Mouse (Mus musculus): Measurements from ENCODE around the gene Wwp2. TPM values are rescaled to one million over a fixed set of nuclear protein-coding genes. Genes with fewer than 3 reads are reported as not detected.
A peak's percentile ranks its signal among the peaks of the same experiment; 100 is the strongest.

Wwp2 gene
- polyA plus RNA-seq, 1 experiment from 2014 or later = 44.8 TPM

GRCm38 (mm10) chr8:107448382-107448889 is 12.3 kb downstream of the Wwp2 start:
- Histone ChIP-seq H3K4me3 (ENCODE audit: low read length) (no peak overlapping the region), H3K9me3 (ENCODE audit: low read length) (no peaks in the 10 kb centered on the region), H3K27me3 (ENCODE audit: insufficient read depth, low read length) (no peaks in the 10 kb centered on the region), H3K36me3 (ENCODE audit: insufficient read depth, low read length) (peaks cover 2% of the 10 kb centered on the region; the same call in 1 of the 2 replicates), H3K27ac (ENCODE audit: low read length) (no peak overlapping the region), H3K9ac (replicated peaks; ENCODE audit: low read length) (no peak overlapping the region), H3K4me1 (ENCODE audit: insufficient read depth, low read length) (peaks cover 6% of the 10 kb centered on the region; the same call in 1 of the 2 replicates), H3K4me2 (replicated peaks; ENCODE audit: low read depth, low read length) (no peak overlapping the region)
- ATAC-seq (ENCODE audit: low FRiP score, low TSS enrichment) = no peak
- WGBS = 75% methylated on average over 4 of the region's 4 CpGs

- peaks cover 6% of the 10 kb centered on the region; the same call in 1 of the 2 replicates for H3K4me1 ChIP-seq (ENCODE audit: insufficient read depth, low read length)
- no peaks in the 10 kb centered on the region for H3K27me3 ChIP-seq (ENCODE audit: insufficient read depth, low read length)
- peaks cover 4% of the 10 kb centered on the region; the same call in 1 of the 2 replicates for H3K36me3 ChIP-seq (ENCODE audit: insufficient read depth, low read length)
- ATAC-seq (ENCODE audit: low FRiP score, low TSS enrichment) = no peak
- no peak overlapping the region for H3K4me3 ChIP-seq (ENCODE audit: low read length)
- 42% methylated on average over 8 of the region's 8 CpGs for WGBS
- H3K27ac ChIP-seq (ENCODE audit: low read length) = no peak overlapping the region
- no peaks in the 10 kb centered on the region for H3K9me3 ChIP-seq (ENCODE audit: low read length)
- H3K4me2 ChIP-seq (replicated peaks; ENCODE audit: low read depth, low read length) = no peak overlapping the region
- H3K9ac ChIP-seq (replicated peaks; ENCODE audit: low read length) = no peak overlapping the region
Observed at GRCm38 (mm10) chr8:107449130-107449529, 13.0 kb downstream of the Wwp2 start.

GRCm38 (mm10) chr8:107449655-107450054 is 13.5 kb downstream of the Wwp2 start:
- Histone ChIP-seq H3K9ac (replicated peaks; ENCODE audit: low read length) (no peak overlapping the region), H3K36me3 (ENCODE audit: insufficient read depth, low read length) (peaks cover 4% of the 10 kb centered on the region; the same call in 1 of the 2 replicates), H3K27ac (ENCODE audit: low read length) (no peak overlapping the region), H3K4me1 (ENCODE audit: insufficient read depth, low read length) (peaks cover 6% of the 10 kb centered on the region; the same call in 1 of the 2 replicates), H3K4me2 (replicated peaks; ENCODE audit: low read depth, low read length) (no peak overlapping the region), H3K27me3 (ENCODE audit: insufficient read depth, low read length) (no peaks in the 10 kb centered on the region), H3K4me3 (ENCODE audit: low read length) (no peak overlapping the region), H3K9me3 (ENCODE audit: low read length) (no peaks in the 10 kb centered on the region)
- WGBS = 64% methylated on average over 6 of the region's 6 CpGs
- ATAC-seq (ENCODE audit: low FRiP score, low TSS enrichment) = no peak

- H3K27ac ChIP-seq (ENCODE audit: low read length) = no peak overlapping the region
- H3K36me3 ChIP-seq (ENCODE audit: insufficient read depth, low read length) = peaks cover 4% of the 10 kb centered on the region; the same call in 1 of the 2 replicates
- H3K27me3 ChIP-seq (ENCODE audit: insufficient read depth, low read length) = no peaks in the 10 kb centered on the region
- H3K4me1 ChIP-seq (ENCODE audit: insufficient read depth, low read length) = peaks cover 6% of the 10 kb centered on the region; the same call in 1 of the 2 replicates
- no peak for ATAC-seq (ENCODE audit: low FRiP score, low TSS enrichment)
- H3K4me3 ChIP-seq (ENCODE audit: low read length) = no peak overlapping the region
- WGBS = 86% methylated on average over 13 of the region's 13 CpGs
- H3K4me2 ChIP-seq (replicated peaks; ENCODE audit: low read depth, low read length) = no peak overlapping the region
- no peaks in the 10 kb centered on the region for H3K9me3 ChIP-seq (ENCODE audit: low read length)
- H3K9ac ChIP-seq (replicated peaks; ENCODE audit: low read length) = no peak overlapping the region
Observed at GRCm38 (mm10) chr8:107451414-107452066, 15.4 kb downstream of the Wwp2 start.

- H3K27ac ChIP-seq (ENCODE audit: low read length) = peak overlapping the region; percentile 67
- H3K9me3 ChIP-seq (ENCODE audit: low read length) = no peaks in the 10 kb centered on the region
- WGBS = 84% methylated on average over 11 of the region's 11 CpGs
- no peak overlapping the region for H3K9ac ChIP-seq (replicated peaks; ENCODE audit: low read length)
- ATAC-seq (ENCODE audit: low FRiP score, low TSS enrichment) = peak; percentile 77
- no peak overlapping the region for H3K4me3 ChIP-seq (ENCODE audit: low read length)
- peaks cover 6% of the 10 kb centered on the region; the same call in 1 of the 2 replicates for H3K4me1 ChIP-seq (ENCODE audit: insufficient read depth, low read length)
- no peak overlapping the region for H3K4me2 ChIP-seq (replicated peaks; ENCODE audit: low read depth, low read length)
- H3K36me3 ChIP-seq (ENCODE audit: insufficient read depth, low read length) = peaks cover 15% of the 10 kb centered on the region; the same call in 1 of the 2 replicates
- H3K27me3 ChIP-seq (ENCODE audit: insufficient read depth, low read length) = no peaks in the 10 kb centered on the region
Observed at GRCm38 (mm10) chr8:107453386-107453785, 17.2 kb downstream of the Wwp2 start.

- no peak overlapping the region for H3K4me2 ChIP-seq (replicated peaks; ENCODE audit: low read depth, low read length)
- no peak overlapping the region for H3K4me3 ChIP-seq (ENCODE audit: low read length)
- no peaks in the 10 kb centered on the region for H3K4me1 ChIP-seq (ENCODE audit: insufficient read depth, low read length)
- ATAC-seq (ENCODE audit: low FRiP score, low TSS enrichment) = no peak
- no peaks in the 10 kb centered on the region for H3K9me3 ChIP-seq (ENCODE audit: low read length)
- 10% methylated on average over 3 of the region's 3 CpGs for WGBS
- no peak overlapping the region for H3K27ac ChIP-seq (ENCODE audit: low read length)
- H3K36me3 ChIP-seq (ENCODE audit: insufficient read depth, low read length) = peaks cover 21% of the 10 kb centered on the region; the same call in 1 of the 2 replicates
- no peak overlapping the region for H3K9ac ChIP-seq (replicated peaks; ENCODE audit: low read length)
- no peaks in the 10 kb centered on the region for H3K27me3 ChIP-seq (ENCODE audit: insufficient read depth, low read length)
Observed at GRCm38 (mm10) chr8:107455268-107455667, 19.1 kb downstream of the Wwp2 start.

GRCm38 (mm10) chr8:107457725-107458124 is 21.6 kb downstream of the Wwp2 start:
- no peaks in the 10 kb centered on the region for H3K4me1 ChIP-seq (ENCODE audit: insufficient read depth, low read length)
- ATAC-seq (ENCODE audit: low FRiP score, low TSS enrichment) = no peak
- no peaks in the 10 kb centered on the region for H3K9me3 ChIP-seq (ENCODE audit: low read length)
- no peak overlapping the region for H3K9ac ChIP-seq (replicated peaks; ENCODE audit: low read length)
- H3K27me3 ChIP-seq (ENCODE audit: insufficient read depth, low read length) = no peaks in the 10 kb centered on the region
- H3K4me2 ChIP-seq (replicated peaks; ENCODE audit: low read depth, low read length) = no peak overlapping the region
- no peak overlapping the region for H3K27ac ChIP-seq (ENCODE audit: low read length)
- 88% methylated on average over 4 of the region's 4 CpGs for WGBS
- peaks cover 30% of the 10 kb centered on the region for H3K36me3 ChIP-seq (ENCODE audit: insufficient read depth, low read length)
- no peak overlapping the region for H3K4me3 ChIP-seq (ENCODE audit: low read length)

GRCm38 (mm10) chr8:107458281-107458680 is 22.1 kb downstream of the Wwp2 start:
- no peak for ATAC-seq (ENCODE audit: low FRiP score, low TSS enrichment)
- no peaks in the 10 kb centered on the region for H3K27me3 ChIP-seq (ENCODE audit: insufficient read depth, low read length)
- peaks cover 29% of the 10 kb centered on the region for H3K36me3 ChIP-seq (ENCODE audit: insufficient read depth, low read length)
- H3K4me1 ChIP-seq (ENCODE audit: insufficient read depth, low read length) = no peaks in the 10 kb centered on the region
- WGBS = 91% methylated on average over 6 of the region's 6 CpGs
- no peak overlapping the region for H3K9ac ChIP-seq (replicated peaks; ENCODE audit: low read length)
- H3K4me2 ChIP-seq (replicated peaks; ENCODE audit: low read depth, low read length) = no peak overlapping the region
- H3K27ac ChIP-seq (ENCODE audit: low read length) = no peak overlapping the region
- H3K4me3 ChIP-seq (ENCODE audit: low read length) = no peak overlapping the region
- no peaks in the 10 kb centered on the region for H3K9me3 ChIP-seq (ENCODE audit: low read length)

- no peaks in the 10 kb centered on the region for H3K27me3 ChIP-seq (ENCODE audit: insufficient read depth, low read length)
- H3K4me3 ChIP-seq (ENCODE audit: low read length) = no peak overlapping the region
- ATAC-seq (ENCODE audit: low FRiP score, low TSS enrichment) = no peak
- H3K36me3 ChIP-seq (ENCODE audit: insufficient read depth, low read length) = peaks cover 33% of the 10 kb centered on the region
- H3K9me3 ChIP-seq (ENCODE audit: low read length) = 0 out of 2 replicates have a peak, but pooled peaks cover 3% of the 10 kb centered on the region
- 93% methylated on average over 5 of the region's 5 CpGs for WGBS
- no peaks in the 10 kb centered on the region for H3K4me1 ChIP-seq (ENCODE audit: insufficient read depth, low read length)
- no peak overlapping the region for H3K9ac ChIP-seq (replicated peaks; ENCODE audit: low read length)
- no peak overlapping the region for H3K4me2 ChIP-seq (replicated peaks; ENCODE audit: low read depth, low read length)
- no peak overlapping the region for H3K27ac ChIP-seq (ENCODE audit: low read length)
Observed at GRCm38 (mm10) chr8:107462423-107462822, 26.3 kb downstream of the Wwp2 start.

- Histone ChIP-seq H3K4me1 (ENCODE audit: insufficient read depth, low read length) (no peaks in the 10 kb centered on the region), H3K27ac (ENCODE audit: low read length) (no peak overlapping the region), H3K4me3 (ENCODE audit: low read length) (no peak overlapping the region), H3K9ac (replicated peaks; ENCODE audit: low read length) (no peak overlapping the region), H3K4me2 (replicated peaks; ENCODE audit: low read depth, low read length) (no peak overlapping the region), H3K36me3 (ENCODE audit: insufficient read depth, low read length) (peaks cover 15% of the 10 kb centered on the region), H3K9me3 (ENCODE audit: low read length) (0 out of 2 replicates have a peak, but pooled peaks cover 3% of the 10 kb centered on the region), H3K27me3 (ENCODE audit: insufficient read depth, low read length) (no peaks in the 10 kb centered on the region)
- WGBS = 39% methylated on average over 3 of the region's 3 CpGs
- no peak for ATAC-seq (ENCODE audit: low FRiP score, low TSS enrichment)
Observed at GRCm38 (mm10) chr8:107465332-107465990, 29.3 kb downstream of the Wwp2 start.

Data from kidney, embryonic 16.5 days (tissue).